Mouse (Mus musculus) CH12.LX (cell line): Measurements from ENCODE around the gene Tex36. TPM values are rescaled to one million over a fixed set of nuclear protein-coding genes. Genes with fewer than 3 reads are reported as not detected.

Experiments
- DNase-seq: peaks from one replicate; pipeline ENCODE4 v3.0.0-alpha.2; 2013; ENCODE audit errors: extremely low read depth
- H3K27ac ChIP-seq: 2 replicates; pipeline ENCODE4 v1.5.1; 2012; ENCODE audit warnings: low read depth, mild to moderate bottlenecking, control low read depth, moderate library complexity; ENCODE audit not compliant: insufficient read depth
- H3K27me3 ChIP-seq: replicated peaks from 2 replicates; pipeline ENCODE3; 2012; ENCODE audit warnings: inconsistent platforms
- H3K36me3 ChIP-seq, 2 experiments: replicated peaks in 1 of 2; 2 replicates each; pipeline versions ENCODE3 to v1.6.1; 2012; ENCODE audit warnings: inconsistent platforms in 1 of 2, low read length in 1 of 2, mild to moderate bottlenecking in 1 of 2, mixed read lengths in 1 of 2, moderate library complexity in 1 of 2; ENCODE audit not compliant: control insufficient read depth in 1 of 2, insufficient read depth in 1 of 2
- H3K4me1 ChIP-seq, 2 experiments: 2 replicates each; pipeline ENCODE4 v1.6.1; 2012; ENCODE audit warnings: inconsistent platforms in 1 of 2, moderate library complexity in 1 of 2; ENCODE audit not compliant: insufficient read depth in 2 of 2, control insufficient read depth in 1 of 2
- H3K4me2 ChIP-seq: 2 replicates; pipeline ENCODE4 v1.6.1; 2012; ENCODE audit warnings: low read depth, mild to moderate bottlenecking, control low read depth; ENCODE audit not compliant: poor library complexity, insufficient read depth, severe bottlenecking
- H3K4me3 ChIP-seq, 3 experiments: fragments of 150-350 bp in 1 of 3; sonication (generic) in 1 of 3; replicated peaks in 1 of 3; 2 replicates each; pipeline versions ENCODE3 to v1.5.1; 2011 to 2012; ENCODE audit warnings: low read depth in 2 of 3, low read length in 2 of 3, mild to moderate bottlenecking in 2 of 3, moderate library complexity in 2 of 3, control low read depth in 1 of 3, improper control_type of control experiment in 1 of 3, inconsistent platforms in 1 of 3, mixed read lengths in 1 of 3; ENCODE audit not compliant: poor library complexity in 1 of 3
- H3K79me2 ChIP-seq: replicated peaks from 2 replicates; pipeline ENCODE4 v1.6.1; 2012; ENCODE audit warnings: mild to moderate bottlenecking, moderate library complexity; ENCODE audit not compliant: control insufficient read depth, poor library complexity, insufficient read depth, severe bottlenecking; ENCODE audit errors: extremely low read depth
- H3K9ac ChIP-seq: 2 replicates; pipeline ENCODE4 v1.6.1; 2012; ENCODE audit warnings: low read depth, mild to moderate bottlenecking, control low read depth, moderate library complexity; ENCODE audit not compliant: insufficient read depth
- H3K9me3 ChIP-seq: replicated peaks from 2 replicates; pipeline ENCODE3; 2012; ENCODE audit warnings: low read length, inconsistent platforms, mixed read lengths
- BHLHE40 ChIP-seq: IDR thresholded peaks from 2 replicates; pipeline ENCODE4 v1.6.1; 2011; ENCODE audit warnings: mild to moderate bottlenecking, low read depth, low read length, improper control_type of control experiment
- CHD1 ChIP-seq: IDR thresholded peaks from 2 replicates; pipeline ENCODE4 v1.6.1; 2012; ENCODE audit warnings: low read depth, low read length, improper control_type of control experiment, inconsistent platforms
- CHD2 ChIP-seq: IDR thresholded peaks from 2 replicates; pipeline ENCODE4 v1.6.1; 2011; ENCODE audit warnings: low read length, improper control_type of control experiment
- CTCF ChIP-seq, 2 experiments: IDR thresholded peaks in 1 of 2; conservative IDR thresholded peaks in 1 of 2; 2 replicates each; pipeline ENCODE4 v1.5.1; 2011 to 2012; ENCODE audit warnings: low read depth in 2 of 2, low read length in 2 of 2, improper control_type of control experiment in 1 of 2, inconsistent platforms in 1 of 2, mild to moderate bottlenecking in 1 of 2, moderate library complexity in 1 of 2
- E2F4 ChIP-seq: IDR thresholded peaks from 2 replicates; pipeline ENCODE4 v1.6.1; 2011; ENCODE audit warnings: low read depth, low read length, improper control_type of control experiment; ENCODE audit not compliant: insufficient replicate concordance
- ELF1 ChIP-seq: IDR thresholded peaks from 2 replicates; pipeline ENCODE4 v1.6.1; 2014; ENCODE audit warnings: low read depth, mild to moderate bottlenecking, inconsistent platforms, low read length, improper control_type of control experiment
- EP300 ChIP-seq: IDR thresholded peaks from 2 replicates; pipeline ENCODE4 v1.6.1; 2011; ENCODE audit warnings: low read length, improper control_type of control experiment
- ETS1 ChIP-seq: conservative IDR thresholded peaks from 2 replicates; pipeline ENCODE4 v1.6.1; 2012; ENCODE audit warnings: low read depth, mild to moderate bottlenecking, inconsistent platforms, low read length, improper control_type of control experiment, moderate library complexity
- GABPA ChIP-seq: IDR thresholded peaks from 2 replicates; pipeline ENCODE4 v1.6.1; 2012; ENCODE audit warnings: low read depth, low read length, improper control_type of control experiment, inconsistent platforms; ENCODE audit not compliant: insufficient replicate concordance
- HCFC1 ChIP-seq: IDR thresholded peaks from 2 replicates; pipeline ENCODE4 v1.6.1; 2012; ENCODE audit warnings: low read depth, mild to moderate bottlenecking, inconsistent platforms, low read length, improper control_type of control experiment
- IRF4 ChIP-seq: IDR thresholded peaks from 2 replicates; pipeline ENCODE4 v1.6.1; 2014; ENCODE audit warnings: low read depth, mild to moderate bottlenecking, inconsistent platforms, low read length, improper control_type of control experiment
- JUN ChIP-seq: IDR thresholded peaks from 2 replicates; pipeline ENCODE4 v1.6.1; 2011; ENCODE audit warnings: low read depth, mild to moderate bottlenecking, low read length, improper control_type of control experiment, moderate library complexity; ENCODE audit not compliant: insufficient read depth
- JUND ChIP-seq: conservative IDR thresholded peaks from 2 replicates; pipeline ENCODE4 v1.6.1; 2011; ENCODE audit warnings: low read depth, low read length, improper control_type of control experiment
- KAT2A ChIP-seq: IDR thresholded peaks from 2 replicates; pipeline ENCODE4 v1.6.1; 2012; ENCODE audit warnings: low read length, improper control_type of control experiment, inconsistent platforms; ENCODE audit not compliant: insufficient replicate concordance
- MAFK ChIP-seq: IDR thresholded peaks from 2 replicates; pipeline ENCODE4 v1.6.1; 2011; ENCODE audit warnings: low read length, improper control_type of control experiment; ENCODE audit not compliant: insufficient replicate concordance
- MAX ChIP-seq: IDR thresholded peaks from 2 replicates; pipeline ENCODE4 v1.6.1; 2011; ENCODE audit warnings: low read length, improper control_type of control experiment
- MAZ ChIP-seq: IDR thresholded peaks from 2 replicates; pipeline ENCODE4 v1.6.1; 2012; ENCODE audit warnings: low read depth, mild to moderate bottlenecking, inconsistent platforms, low read length, improper control_type of control experiment, moderate library complexity
- MEF2A ChIP-seq: IDR thresholded peaks from 2 replicates; pipeline ENCODE4 v1.6.1; 2014; ENCODE audit warnings: low read depth, mild to moderate bottlenecking, inconsistent platforms, low read length, improper control_type of control experiment, borderline replicate concordance
- MXI1 ChIP-seq: IDR thresholded peaks from 2 replicates; pipeline ENCODE4 v1.6.1; 2011; ENCODE audit warnings: mild to moderate bottlenecking, low read depth, low read length, improper control_type of control experiment
- MYC ChIP-seq: IDR thresholded peaks from 2 replicates; pipeline ENCODE4 v1.6.1; 2011; ENCODE audit warnings: low read depth, mild to moderate bottlenecking, improper control_type of control experiment, low read length
- NELFE ChIP-seq: IDR thresholded peaks from 2 replicates; pipeline ENCODE4 v1.6.1; 2011; ENCODE audit warnings: low read depth, low read length, improper control_type of control experiment
- NRF1 ChIP-seq: IDR thresholded peaks from 2 replicates; pipeline ENCODE4 v1.6.1; 2014; ENCODE audit warnings: low read depth, mild to moderate bottlenecking, inconsistent platforms, low read length, improper control_type of control experiment, moderate library complexity
- PAX5 ChIP-seq: IDR thresholded peaks from 2 replicates; pipeline ENCODE4 v1.6.1; 2012; ENCODE audit warnings: low read length, inconsistent platforms, mixed read lengths
- POLR2A ChIP-seq: IDR thresholded peaks from 2 replicates; pipeline ENCODE4 v1.6.1; 2011; ENCODE audit warnings: low read depth, mild to moderate bottlenecking, improper control_type of control experiment, low read length
- POLR2AphosphoS2 ChIP-seq: IDR thresholded peaks from 2 replicates; pipeline ENCODE4 v1.6.1; 2011; ENCODE audit warnings: low read depth, low read length, improper control_type of control experiment
- RAD21 ChIP-seq: IDR thresholded peaks from 2 replicates; pipeline ENCODE4 v1.6.1; 2011; ENCODE audit warnings: low read depth, mild to moderate bottlenecking, low read length, improper control_type of control experiment, moderate library complexity
- RCOR1 ChIP-seq: conservative IDR thresholded peaks from 2 replicates; pipeline ENCODE4 v1.6.1; 2012; ENCODE audit warnings: low read depth, mild to moderate bottlenecking, inconsistent platforms, low read length, improper control_type of control experiment
- SIN3A ChIP-seq: IDR thresholded peaks from 2 replicates; pipeline ENCODE4 v1.6.1; 2012; ENCODE audit warnings: low read length, improper control_type of control experiment, inconsistent platforms
- SMC3 ChIP-seq: IDR thresholded peaks from 2 replicates; pipeline ENCODE4 v1.6.1; 2011; ENCODE audit warnings: low read depth, low read length, improper control_type of control experiment
- TBP ChIP-seq: conservative IDR thresholded peaks from 2 replicates; pipeline ENCODE4 v1.6.1; 2011; ENCODE audit warnings: low read depth, low read length, improper control_type of control experiment
- TCF12 ChIP-seq: IDR thresholded peaks from 2 replicates; pipeline ENCODE4 v1.6.1; 2014; ENCODE audit warnings: low read depth, mild to moderate bottlenecking, inconsistent platforms, low read length, improper control_type of control experiment
- UBTF ChIP-seq: IDR thresholded peaks from 2 replicates; pipeline ENCODE4 v1.6.1; 2012; ENCODE audit warnings: low read depth, mild to moderate bottlenecking, inconsistent platforms, low read length, improper control_type of control experiment, moderate library complexity
- USF1 ChIP-seq: IDR thresholded peaks from 2 replicates; pipeline ENCODE4 v1.6.1; 2014; ENCODE audit warnings: low read depth, mild to moderate bottlenecking, inconsistent platforms, low read length, improper control_type of control experiment
- USF2 ChIP-seq: conservative IDR thresholded peaks from 2 replicates; pipeline ENCODE4 v1.6.1; 2011; ENCODE audit warnings: low read depth, low read length, improper control_type of control experiment
- ZC3H11A ChIP-seq: IDR thresholded peaks from 2 replicates; pipeline ENCODE4 v1.6.1; 2012; ENCODE audit warnings: low read depth, mild to moderate bottlenecking, inconsistent platforms, low read length, improper control_type of control experiment
- ZKSCAN1 ChIP-seq: IDR thresholded peaks from 2 replicates; pipeline ENCODE4 v1.6.1; 2012; ENCODE audit warnings: low read depth, inconsistent platforms, low read length, improper control_type of control experiment, borderline replicate concordance
- ZMIZ1 ChIP-seq: IDR thresholded peaks from 2 replicates; pipeline ENCODE4 v1.6.1; 2012; ENCODE audit warnings: low read depth, mild to moderate bottlenecking, inconsistent platforms, low read length, improper control_type of control experiment
- ZNF384 ChIP-seq: IDR thresholded peaks from 2 replicates; pipeline ENCODE4 v1.6.1; 2012; ENCODE audit warnings: low read depth, low read length, improper control_type of control experiment, inconsistent platforms
- dilution Hi-C: fragments of 300-500 bp; cut with MboI; formaldehyde crosslinking; loops from 2 replicates; pipeline ENCODE4 v1.14.3; 2020; ENCODE audit warnings: low sequenced_read_pairs; ENCODE audit not compliant: extremely low pct_unique_long_range_greater_than_20kb, extremely low pct_ligation_motif_present
- in situ Hi-C: fragments of 300-500 bp; cut with MboI; formaldehyde crosslinking; loops from 3 replicates; pipeline ENCODE4 v1.14.3; 2019; ENCODE audit warnings: low sequenced_read_pairs, low pct_ligation_motif_present, low pct_unique_long_range_greater_than_20kb, mixed read lengths
- polyA plus RNA-seq: library from polyadenylated mRNA; unstranded; fragments of >175 nt; gene quantifications from 2 replicates; pipeline ENCODE4 v1.2.1, GENCODE M21; 2012; ENCODE audit warnings: low read depth; ENCODE audit not compliant: insufficient read length
- total RNA-seq, 2 experiments: library from RNA; depleted of rRNA; stranded (reverse); fragments of 300-350 nt in 1 of 2; fragments of >200 nt in 1 of 2; gene quantifications; 2 replicates each; pipeline ENCODE4 v1.2.3; 2012 to 2014

The Tex36 gene
- total and polyA plus RNA-seq, 3 experiments, result not detected

DNA sequence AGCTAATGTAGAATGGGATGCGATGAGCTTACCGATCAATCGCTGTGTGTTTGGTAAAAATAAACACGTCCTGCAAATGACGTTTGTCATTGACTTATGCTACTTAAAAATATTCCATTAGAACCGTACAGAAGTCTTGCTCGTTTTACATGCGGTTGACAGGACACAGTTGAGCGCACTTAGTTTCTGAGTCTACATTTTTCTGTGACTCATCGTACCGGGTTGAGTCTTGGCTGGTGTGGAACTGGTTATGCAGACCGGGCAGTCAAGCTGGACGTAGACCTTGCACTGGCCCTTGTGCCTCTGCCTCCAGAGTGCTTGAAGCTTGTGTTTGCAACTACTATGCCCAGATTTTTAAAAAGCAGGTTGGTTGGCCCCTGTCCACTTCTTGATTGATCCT, 36.3 kb upstream of the Tex36 start:
- no peaks in the 10 kb centered on the region for H3K9me3 ChIP-seq
- in situ Hi-C loops (no loop called here), dilution Hi-C loops (no loop called here)
- TF ChIP-seq CHD1, result peak; percentile 63; the same call in 1 of the 2 replicates
- no peak for TF ChIP-seq CHD2
- TF ChIP-seq HCFC1, result no peak; the same call in 1 of the 2 replicates
- peak; percentile 35; the same call in 1 of the 2 replicates for TF ChIP-seq IRF4
- TF ChIP-seq MAZ, result no peak
- TF ChIP-seq JUN, result 0 out of 2 replicates have a peak, but pooled peaks have one; percentile 8
- TF ChIP-seq ZMIZ1, result no peak
- TF ChIP-seq KAT2A, result no peak
- TF ChIP-seq ZC3H11A, result no peak
- no peak for TF ChIP-seq BHLHE40
- no peak for TF ChIP-seq POLR2AphosphoS2
- peak; percentile 81; the same call in 1 of the 2 replicates for TF ChIP-seq SIN3A
- no peak for TF ChIP-seq ELF1
- TF ChIP-seq RAD21, result no peak
- no peak for TF ChIP-seq RCOR1
- no peak for TF ChIP-seq CTCF (conservative IDR thresholded peaks at IDR 0.05 in 1 of 2, IDR thresholded peaks at IDR 0.05 in 1 of 2; ENCODE audit: low read depth in 2 of 2, low read length in 2 of 2)
- TF ChIP-seq ETS1, result peak; percentile 30; the same call in 1 of the 2 replicates
- no peak for TF ChIP-seq SMC3
- no peak for TF ChIP-seq GABPA
- TF ChIP-seq TBP, result no peak
- TF ChIP-seq EP300, result peak; percentile 37; the same call in 1 of the 2 replicates
- TF ChIP-seq UBTF, result no peak
- peak; percentile 26; the same call in 1 of the 2 replicates for TF ChIP-seq TCF12
- TF ChIP-seq MAFK, result no peak
- no peak for TF ChIP-seq ZKSCAN1
- TF ChIP-seq USF2, result no peak
- TF ChIP-seq ZNF384, result no peak
- no peak for TF ChIP-seq PAX5
- TF ChIP-seq MYC, result 0 out of 2 replicates have a peak, but pooled peaks have one; percentile 31
- no peak for TF ChIP-seq NRF1
- TF ChIP-seq JUND, result peak; percentile 33; the same call in 1 of the 2 replicates
- TF ChIP-seq POLR2A, result no peak
- no peak for TF ChIP-seq NELFE
- no peak for TF ChIP-seq E2F4
- TF ChIP-seq MAX, result no peak
- TF ChIP-seq MEF2A, result no peak
- no peak for TF ChIP-seq USF1
- TF ChIP-seq MXI1, result no peak; the same call in 1 of the 2 replicates
- H3K79me2 ChIP-seq, result peaks cover 19% of the 10 kb centered on the region
- peak; percentile 60 for DNase-seq
- peak overlapping the region; percentile 64 to 92 (median 83) for H3K4me3 ChIP-seq
- peak overlapping the region; percentile 57 for H3K27ac ChIP-seq
- H3K27me3 ChIP-seq, result peaks cover 10% of the 10 kb centered on the region
- peaks cover 26 to 39% of the 10 kb centered on the region in 2 experiments for H3K36me3 ChIP-seq
- H3K4me1 ChIP-seq, result peaks cover 0 to 12% of the 10 kb centered on the region in 2 experiments; a peak in 2 of 4 replicates
- H3K9ac ChIP-seq, result peak overlapping the region; percentile 76
- peak overlapping the region; percentile 42; the same call in 1 of the 2 replicates for H3K4me2 ChIP-seq
